Mouse (Mus musculus): ENCODE data around the gene 1700067K01Rik.
A peak's percentile ranks its signal among the peaks of the same experiment; 100 is the strongest.

Gene 1700067K01Rik

GRCm38 (mm10) chr8:84001281-84002000 is at the start of gene 1700067K01Rik:
Gene 1700067K01Rik, plus strand, starts transcription at chr8:84001502.
- no peak for DNase-seq

GRCm38 (mm10) chr8:83954749-83955105 is 46.6 kb upstream of the 1700067K01Rik start:
- peak in 1 of 2 experiments; percentile 45 for DNase-seq

DNA sequence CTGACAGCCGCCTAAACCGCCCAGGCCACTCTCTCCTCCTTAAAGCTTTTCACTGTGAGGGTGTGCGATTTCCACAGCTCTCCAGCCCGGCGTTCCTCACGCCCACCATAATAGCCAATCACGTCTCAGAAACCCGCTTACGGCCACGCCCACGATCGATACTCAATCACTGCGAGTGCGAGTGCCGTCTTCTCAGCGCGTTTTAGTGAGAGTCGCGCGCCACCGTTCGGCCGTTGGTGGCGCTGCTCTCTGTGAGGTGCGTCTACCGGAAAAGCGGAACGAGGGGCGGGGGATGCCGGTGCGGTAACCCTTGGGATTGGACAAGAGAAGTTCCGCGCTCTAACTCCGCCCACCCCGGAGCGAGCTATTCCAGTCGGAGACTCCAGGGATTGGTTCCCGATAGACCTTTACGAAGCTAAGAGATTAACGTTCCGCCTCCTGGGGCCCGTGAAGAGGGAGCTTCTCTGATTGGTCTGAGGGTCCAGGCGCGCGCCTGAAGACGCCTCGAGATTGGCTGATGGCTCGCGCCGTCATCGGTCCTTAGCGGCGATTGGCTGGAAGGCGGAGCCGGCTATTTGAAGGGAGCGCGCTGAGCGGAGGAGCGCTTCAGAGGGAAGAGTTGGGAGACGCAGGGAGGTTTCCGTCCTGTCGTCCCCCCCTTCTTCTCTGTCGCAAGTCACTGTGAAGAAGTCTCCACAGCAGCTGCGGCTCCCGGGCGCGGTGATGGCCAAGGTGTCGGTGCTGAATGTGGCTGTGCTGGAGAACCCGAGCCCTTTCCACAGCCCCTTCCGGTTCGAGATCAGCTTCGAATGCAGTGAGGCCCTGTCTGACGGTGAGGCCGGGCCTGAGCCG is 46.0 kb upstream of the 1700067K01Rik start, which contains the start of the genes Gm10644 and Asf1b:
Gene Gm10644 (minus strand): TSS at position 100 of the 852 bp plus-strand sequence.
Gene Asf1b (plus strand): TSS at position 402 of the 852 bp plus-strand sequence.
- peak; percentile 98 to 99 for DNase-seq

DNA sequence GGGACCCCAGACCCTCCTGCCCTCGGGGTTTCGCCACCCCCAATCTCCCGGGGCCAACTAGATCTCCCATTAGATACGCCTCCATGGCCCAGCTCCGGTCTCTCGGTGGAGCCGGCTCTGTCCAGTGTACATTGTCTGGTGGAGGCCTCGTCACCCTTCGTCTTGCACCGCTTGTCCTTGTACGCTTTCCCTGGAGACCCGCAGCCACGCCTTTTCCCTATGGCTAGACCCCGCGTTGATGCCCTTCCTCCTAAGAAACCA is 45.4 kb upstream of the 1700067K01Rik start:
- no peak for DNase-seq

GRCm38 (mm10) chr8:83956789-83957188 is 44.5 kb upstream of the 1700067K01Rik start:
- no peak for DNase-seq

- DNase-seq = no peak
Measured at GRCm38 (mm10) chr8:83964015-83964765, 37.1 kb upstream of the 1700067K01Rik start.

DNA sequence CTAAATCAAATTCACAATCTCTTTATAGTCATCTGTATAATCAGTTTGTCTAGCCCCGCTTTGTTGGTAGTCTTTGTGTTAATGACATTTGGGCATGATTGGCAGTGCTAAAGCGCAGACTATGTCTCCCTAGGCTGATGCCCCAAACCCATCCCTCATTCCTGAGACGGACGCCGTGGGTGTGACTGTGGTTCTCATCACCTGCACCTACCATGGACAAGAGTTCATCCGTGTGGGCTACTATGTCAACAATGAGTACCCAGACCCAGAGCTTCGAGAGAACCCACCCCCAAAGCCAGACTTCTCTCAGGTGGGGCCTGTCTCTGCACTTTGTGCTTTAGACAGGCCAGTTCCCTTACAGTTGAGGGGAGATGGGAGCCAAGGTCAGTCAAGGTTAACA is 33.6 kb upstream of the 1700067K01Rik start:
- DNase-seq = no peak

GRCm38 (mm10) chr8:83971121-83971520 is 30.2 kb upstream of the 1700067K01Rik start:
- DNase-seq = no peak

DNA sequence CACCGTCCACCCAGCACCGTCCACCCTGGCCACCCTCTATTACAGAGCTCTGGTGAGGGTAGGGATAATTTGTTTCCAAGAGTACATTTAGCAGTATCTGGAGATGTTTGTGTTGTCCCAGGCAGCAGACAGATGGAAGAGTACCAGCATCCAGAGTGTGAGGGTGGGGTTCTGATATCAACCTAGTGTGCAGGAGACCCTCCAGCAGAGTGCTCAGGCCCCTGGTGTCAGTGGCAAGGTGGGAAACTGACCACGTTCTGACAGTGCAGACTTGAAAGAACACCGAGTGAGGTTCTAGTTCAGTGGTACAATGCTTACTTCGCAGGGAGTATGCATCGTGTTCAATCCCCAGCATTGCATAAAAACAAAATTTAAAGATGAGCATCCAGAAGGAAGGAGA is 29.6 kb upstream of the 1700067K01Rik start:
- DNase-seq = no peak

GRCm38 (mm10) chr8:83972150-83973120 is 28.9 kb upstream of the 1700067K01Rik start, which contains the start of gene Prkaca:
Gene Prkaca, plus strand, starts transcription at chr8:83972993.
- peak; percentile 98 for DNase-seq

GRCm38 (mm10) chr8:83973161-83974031 is 27.9 kb upstream of the 1700067K01Rik start:
- peak; percentile 64 to 77 for DNase-seq

DNA sequence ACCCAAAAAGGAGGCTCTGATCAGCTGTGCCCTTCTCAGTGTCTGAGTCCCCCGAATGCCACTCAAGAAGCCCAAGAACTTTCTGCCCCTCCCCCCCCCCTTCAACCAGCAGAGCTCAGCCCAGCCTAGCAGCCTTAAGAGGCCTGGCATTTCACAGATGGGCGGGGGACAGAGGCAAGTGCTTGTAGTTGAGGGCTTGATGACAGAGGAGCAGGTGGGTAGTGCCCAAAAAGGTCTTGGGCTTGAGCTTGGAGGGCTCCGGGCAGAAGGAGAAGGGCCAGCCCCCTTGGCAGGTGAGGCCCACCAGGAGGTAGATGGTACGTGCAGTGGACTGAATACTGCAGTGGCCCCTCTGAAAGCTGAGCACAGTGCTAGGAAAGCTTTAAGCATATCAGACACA is 26.8 kb upstream of the 1700067K01Rik start:
- no peak for DNase-seq

DNA sequence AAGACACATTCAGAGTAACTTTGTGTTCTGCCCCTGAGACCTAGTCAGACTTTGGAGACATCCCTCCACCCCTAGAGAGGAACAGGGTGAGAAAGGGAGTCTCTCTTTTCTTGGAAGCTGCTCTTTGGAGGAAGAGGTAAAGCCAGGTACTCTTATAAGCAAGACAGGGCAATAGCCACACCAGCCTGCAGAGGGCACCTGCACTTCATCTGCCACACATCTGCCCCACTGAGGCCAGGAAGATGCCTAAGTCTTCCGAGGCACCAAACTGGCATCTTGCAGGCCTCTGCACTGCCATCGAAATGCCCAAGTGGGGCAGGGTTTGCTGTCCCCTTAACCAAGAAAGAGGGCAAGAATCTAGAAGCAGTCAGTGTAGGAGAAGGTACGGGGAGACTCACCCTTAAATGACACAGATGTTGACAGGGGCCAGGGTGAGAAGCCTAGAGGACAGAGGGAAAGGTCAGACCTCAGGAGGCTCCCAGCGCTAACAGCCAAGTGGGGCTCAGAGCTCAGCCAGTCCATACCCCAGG is 25.1 kb upstream of the 1700067K01Rik start:
- DNase-seq = no peak

DNA sequence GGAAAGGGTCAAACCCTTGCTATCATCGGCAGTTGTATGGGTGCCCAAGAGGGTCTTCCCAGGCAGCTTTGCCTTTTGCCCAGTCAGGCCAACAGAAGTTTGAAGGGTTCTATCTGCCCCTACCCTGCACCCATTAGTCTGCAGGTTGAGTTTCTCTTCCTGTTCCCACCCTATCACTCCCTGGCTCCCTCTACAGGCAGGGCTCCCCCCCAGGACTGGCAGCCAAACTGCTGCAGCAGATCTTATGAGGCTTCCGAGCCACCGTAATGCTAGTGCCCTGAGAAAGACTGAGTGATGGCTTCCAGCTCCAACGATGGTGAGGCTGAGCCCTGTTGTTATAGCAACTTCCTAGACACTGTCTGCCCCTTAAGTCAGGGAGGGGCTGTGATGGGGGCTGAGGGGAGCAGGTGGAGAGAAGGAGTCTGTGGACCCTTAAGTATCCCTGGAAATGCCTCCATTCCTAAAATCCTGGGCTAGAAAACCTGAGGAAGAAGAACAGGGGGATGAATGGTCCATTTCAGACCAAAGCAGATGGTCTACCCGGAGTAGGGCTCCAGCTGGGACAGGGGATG is 24.4 kb upstream of the 1700067K01Rik start:
- DNase-seq = no peak

DNA sequence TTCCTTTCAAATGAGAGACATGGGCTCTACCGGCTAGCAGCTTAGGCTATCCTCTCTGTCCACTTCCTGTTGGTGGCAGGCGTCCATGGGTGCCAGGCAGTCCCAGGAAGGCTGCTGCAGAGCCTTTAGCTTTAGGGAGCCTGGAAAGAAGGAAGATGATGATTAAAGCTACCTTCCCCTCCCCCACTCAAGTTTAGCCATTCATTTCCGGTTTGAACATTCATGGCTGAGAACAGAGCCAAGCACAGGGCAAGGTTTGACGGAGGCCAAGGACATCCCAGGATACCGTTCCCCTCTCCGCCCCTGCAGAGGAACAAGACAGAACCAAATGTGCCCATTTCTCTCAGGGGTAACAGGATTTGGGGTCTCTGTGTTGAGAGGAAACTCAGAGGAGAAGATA is 23.7 kb upstream of the 1700067K01Rik start:
- DNase-seq = no peak

DNA sequence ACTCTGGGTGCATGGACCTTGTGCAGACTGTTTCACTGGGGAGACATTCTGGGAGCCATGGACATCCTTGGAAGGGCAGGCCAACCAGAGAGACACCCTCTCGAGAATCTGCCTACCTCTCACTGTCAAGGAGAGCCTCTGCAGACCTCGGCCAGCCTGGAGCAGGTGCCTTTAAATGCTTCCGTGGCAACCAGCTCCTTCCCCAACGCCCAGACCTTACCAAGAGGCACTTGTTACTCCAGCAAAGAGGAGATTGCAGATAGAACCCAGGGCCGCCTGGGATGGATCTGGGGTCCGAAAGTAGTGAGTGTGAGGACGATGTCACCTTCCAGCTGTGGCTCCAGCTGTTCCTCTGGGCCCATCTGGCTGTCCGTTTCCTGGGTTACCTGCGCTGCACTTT is 23.1 kb upstream of the 1700067K01Rik start:
- no peak for DNase-seq

- DNase-seq = peak in 1 of 2 experiments; percentile 55
Measured at GRCm38 (mm10) chr8:83980250-83980649, 21.1 kb upstream of the 1700067K01Rik start.

- peak in 1 of 2 experiments; percentile 49 for DNase-seq
Measured at GRCm38 (mm10) chr8:83980845-83981244, 20.5 kb upstream of the 1700067K01Rik start.

DNA sequence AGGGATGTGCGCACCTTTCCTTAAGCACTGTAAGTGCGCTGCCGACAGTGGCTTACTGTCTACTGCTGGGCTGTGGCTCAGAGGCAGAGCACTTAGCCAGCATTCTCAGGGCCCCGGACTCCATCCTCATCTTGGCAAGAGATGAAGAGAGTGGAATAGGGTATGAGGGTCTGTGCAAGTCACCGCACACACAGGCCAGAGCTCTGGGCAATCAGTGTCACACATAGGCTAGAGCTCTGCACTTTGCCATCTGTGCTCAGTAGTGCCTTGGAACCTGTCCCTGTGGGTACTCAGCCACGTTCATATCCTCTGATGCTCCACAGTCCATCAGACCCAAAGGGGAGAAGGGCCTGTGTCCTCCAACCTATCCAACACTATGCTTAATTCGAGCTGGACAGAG is 19.8 kb upstream of the 1700067K01Rik start:
- peak in 1 of 2 experiments; percentile 59 for DNase-seq

DNA sequence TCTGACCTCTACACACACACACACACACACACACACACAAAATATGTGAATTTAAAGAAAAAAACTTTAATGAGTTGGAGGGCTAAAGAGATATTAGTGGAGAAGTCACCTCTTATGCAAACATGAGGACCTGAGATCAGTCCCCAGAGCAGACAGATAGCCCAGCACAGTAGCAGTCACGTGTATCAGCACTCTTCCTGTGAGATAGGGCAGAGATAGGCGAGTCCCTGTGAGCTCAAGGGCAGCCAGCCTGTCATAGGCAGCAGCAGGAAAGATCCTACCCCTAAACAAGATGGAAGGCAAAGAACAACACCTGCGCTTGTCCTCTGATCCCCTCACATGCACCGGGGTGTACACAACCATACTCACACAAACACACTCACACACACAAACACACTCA is 18.9 kb upstream of the 1700067K01Rik start:
- no peak for DNase-seq

All from cerebellum, postnatal 14 days (tissue).